Mouse (Mus musculus) liver, adult 2 months (tissue): ENCODE data around the gene Rbbp8nl. TPM values are rescaled to one million over a fixed set of nuclear protein-coding genes. Genes with fewer than 3 reads are reported as not detected.
A peak's percentile ranks its signal among the peaks of the same experiment; 100 is the strongest.
"Not testable (repeated sequence)": the region's sequence is repeated elsewhere in the genome, so short reads cannot be mapped to it uniquely, and the experiment has no call there.

Experiments
- DNase-seq: peaks from one replicate; pipeline ENCODE4 v3.0.0-alpha.2; 2011; ENCODE audit warnings: low read depth, low spot score; ENCODE audit errors: extremely low read depth
- H3K27ac ChIP-seq: fragments of 200-500 bp; replicated peaks from 2 replicates; pipeline ENCODE4 v1.5.1; 2012; ENCODE audit warnings: low read depth, mild to moderate bottlenecking, control low read depth, inconsistent platforms, low read length; ENCODE audit not compliant: insufficient read depth
- H3K27me3 ChIP-seq: fragments of 200-500 bp; 2 replicates; pipeline ENCODE4 v1.6.1; 2012; ENCODE audit warnings: mild to moderate bottlenecking, moderate library complexity, low read length, inconsistent platforms; ENCODE audit not compliant: control insufficient read depth, insufficient read depth
- H3K36me3 ChIP-seq: fragments of 200-500 bp; 2 replicates; pipeline ENCODE4 v1.6.1; 2012; ENCODE audit warnings: low read length, inconsistent platforms; ENCODE audit not compliant: control insufficient read depth, insufficient read depth
- H3K4me1 ChIP-seq: fragments of 200-500 bp; 2 replicates; pipeline ENCODE4 v1.6.1; 2011; ENCODE audit warnings: low read length; ENCODE audit not compliant: control insufficient read depth, insufficient read depth
- H3K4me3 ChIP-seq: fragments of 200-500 bp; 2 replicates; pipeline ENCODE4 v1.5.1; 2011; ENCODE audit warnings: low read depth, mild to moderate bottlenecking, control low read depth, low read length, moderate library complexity; ENCODE audit not compliant: insufficient read depth
- H3K79me2 ChIP-seq: fragments of 200-500 bp; 2 replicates; pipeline ENCODE4 v1.6.1; 2012; ENCODE audit warnings: inconsistent platforms, mild to moderate bottlenecking, low read length, moderate library complexity; ENCODE audit not compliant: control insufficient read depth, insufficient read depth
- H3K9ac ChIP-seq: fragments of 200-500 bp; 2 replicates; pipeline ENCODE4 v1.6.1; 2012; ENCODE audit warnings: low read depth, mild to moderate bottlenecking, control low read depth, inconsistent platforms, low read length
- CTCF ChIP-seq: fragments of 200-500 bp; IDR thresholded peaks from 2 replicates; pipeline ENCODE4 v1.5.1; 2011; ENCODE audit warnings: low read depth, low read length, control low read depth
- POLR2A ChIP-seq: fragments of 200-500 bp; IDR thresholded peaks from 2 replicates; pipeline ENCODE4 v1.6.1; 2011; ENCODE audit warnings: low read length, control low read depth; ENCODE audit not compliant: insufficient read depth; ENCODE audit errors: extremely low read depth
- WGBS: fragments of 180-500 bp; shearing (Covaris S2); methylation state at CpG from one replicate; pipeline ENCODE4 v1.1.7; 2018; 5-methylcytosine and 5-hydroxymethylcytosine counted together
- polyA plus RNA-seq: library from polyadenylated mRNA; depleted of rRNA; stranded (reverse); fragments of >200 nt; gene quantifications from 2 replicates; pipeline ENCODE4 v1.2.3, GENCODE M21; 2012
- total RNA-seq: library from RNA; depleted of rRNA; stranded (reverse); fragments of >200 nt; gene quantifications from 2 replicates; pipeline ENCODE4 v1.2.3, GENCODE M21; 2014

Rbbp8nl gene
- total and polyA plus RNA-seq, 2 experiments = not detected

GRCm38 (mm10) chr2:180267955-180268354, 21.7 kb downstream of the Rbbp8nl start:
- no peak overlapping the region for H3K4me3 ChIP-seq
- peaks cover 22% of the 10 kb centered on the region; the same call in 1 of the 2 replicates for H3K79me2 ChIP-seq
- peaks cover 5% of the 10 kb centered on the region; the same call in 1 of the 2 replicates for H3K36me3 ChIP-seq
- DNase-seq = no peak
- peaks cover 12% of the 10 kb centered on the region for H3K4me1 ChIP-seq
- 72% methylated on average over 2 of the region's 2 CpGs for WGBS
- H3K9ac ChIP-seq = no peak overlapping the region
- TF ChIP-seq CTCF (no peak), POLR2A (no peak)
- no peak overlapping the region for H3K27ac ChIP-seq
- H3K27me3 ChIP-seq = no peaks in the 10 kb centered on the region

GRCm38 (mm10) chr2:180262891-180263290, 26.8 kb downstream of the Rbbp8nl start:
- no peak overlapping the region for H3K4me3 ChIP-seq
- H3K9ac ChIP-seq = no peak overlapping the region
- no peak for TF ChIP-seq CTCF
- TF ChIP-seq POLR2A = no peak
- peaks cover 1% of the 10 kb centered on the region for H3K4me1 ChIP-seq
- H3K36me3 ChIP-seq = peaks cover 11% of the 10 kb centered on the region; the same call in 1 of the 2 replicates
- 66% methylated on average over 10 of the region's 10 CpGs for WGBS
- H3K27me3 ChIP-seq = no peaks in the 10 kb centered on the region
- H3K79me2 ChIP-seq = no peaks in the 10 kb centered on the region; the same call in 1 of the 2 replicates
- no peak overlapping the region for H3K27ac ChIP-seq
- no peak for DNase-seq

- DNase-seq = no peak
- H3K27me3 ChIP-seq = no peaks in the 10 kb centered on the region
- no peaks in the 10 kb centered on the region; the same call in 1 of the 2 replicates for H3K79me2 ChIP-seq
- peaks cover 2% of the 10 kb centered on the region for H3K4me1 ChIP-seq
- 86% methylated on average over 3 of the region's 3 CpGs for WGBS
- no peak overlapping the region for H3K9ac ChIP-seq
- H3K4me3 ChIP-seq = no peak overlapping the region
- H3K27ac ChIP-seq = no peak overlapping the region
- peaks cover 9% of the 10 kb centered on the region; the same call in 1 of the 2 replicates for H3K36me3 ChIP-seq
- TF ChIP-seq CTCF (no peak), POLR2A (no peak)
These were observed 27.2 kb downstream of the Rbbp8nl start for GRCm38 (mm10) chr2:180262441-180262840.

- H3K4me1 ChIP-seq = peaks cover 2% of the 10 kb centered on the region
- no peak overlapping the region for H3K9ac ChIP-seq
- TF ChIP-seq CTCF (no peak), POLR2A (no peak)
- H3K36me3 ChIP-seq = peaks cover 9% of the 10 kb centered on the region; the same call in 1 of the 2 replicates
- H3K4me3 ChIP-seq = no peak overlapping the region
- H3K79me2 ChIP-seq = no peaks in the 10 kb centered on the region
- WGBS = 90% methylated on average over 7 of the region's 7 CpGs
- peak overlapping the region; percentile 22; the same call in 1 of the 2 replicates for H3K27ac ChIP-seq
- DNase-seq = no peak
- H3K27me3 ChIP-seq = no peaks in the 10 kb centered on the region
These were observed 27.8 kb downstream of the Rbbp8nl start for GRCm38 (mm10) chr2:180261901-180262300.

- DNase-seq = no peak
- Histone ChIP-seq H3K79me2 (no peaks in the 10 kb centered on the region), H3K4me3 (no peak overlapping the region), H3K27me3 (no peaks in the 10 kb centered on the region), H3K4me1 (peaks cover 4% of the 10 kb centered on the region), H3K9ac (no peak overlapping the region), H3K27ac (no peak overlapping the region), H3K36me3 (peaks cover 7% of the 10 kb centered on the region; the same call in 1 of the 2 replicates)
- TF ChIP-seq CTCF = no peak
- TF ChIP-seq POLR2A = no peak
- WGBS = 49% methylated on average over 8 of the region's 8 CpGs
These were observed 28.8 kb downstream of the Rbbp8nl start for GRCm38 (mm10) chr2:180260610-180261480.

- H3K9ac ChIP-seq, H3K4me1 ChIP-seq, H3K79me2 ChIP-seq, H3K27ac ChIP-seq, H3K4me3 ChIP-seq, H3K27me3 ChIP-seq, H3K36me3 ChIP-seq: not testable (repeated sequence)
- DNase-seq = peak; percentile 38
- 37% methylated on average over 17 of the region's 17 CpGs for WGBS
These were observed 29.7 kb downstream of the Rbbp8nl start for GRCm38 (mm10) chr2:180259826-180260609.

- not testable (repeated sequence) for H3K36me3 ChIP-seq, H3K27ac ChIP-seq, H3K4me1 ChIP-seq, DNase-seq, H3K27me3 ChIP-seq, H3K9ac ChIP-seq, H3K4me3 ChIP-seq, H3K79me2 ChIP-seq
- WGBS = 74% methylated on average over 10 of the region's 10 CpGs
These were observed 30.7 kb downstream of the Rbbp8nl start for GRCm38 (mm10) chr2:180258951-180259484.
